Mouse (Mus musculus) MEL (cell line): ENCODE data around the gene Gsta2. TPM values are rescaled to one million over a fixed set of nuclear protein-coding genes. Genes with fewer than 3 reads are reported as not detected.

ENCODE experiments used
- DNase-seq: peaks from one replicate; pipeline ENCODE4 v3.0.0; 2011; ENCODE audit warnings: low read depth, low spot score
- H3K27ac ChIP-seq: 2 replicates; pipeline ENCODE4 v1.5.1; 2012; ENCODE audit warnings: low read depth, mild to moderate bottlenecking, control low read depth, low read length, moderate library complexity; ENCODE audit not compliant: control insufficient read depth
- H3K27me3 ChIP-seq, 2 experiments: fragments of 150-350 bp in 1 of 2; sonication (generic) in 1 of 2; 2 replicates each; pipeline ENCODE4 v1.6.1; 2012; ENCODE audit warnings: low read length in 2 of 2, mild to moderate bottlenecking in 2 of 2, improper control_type of control experiment in 1 of 2, moderate library complexity in 1 of 2; ENCODE audit not compliant: insufficient read depth in 2 of 2, control insufficient read depth in 1 of 2
- H3K36me3 ChIP-seq, 2 experiments: 2 replicates each; pipeline ENCODE4 v1.6.1; 2012 to 2014; ENCODE audit warnings: low read length in 2 of 2, improper control_type of control experiment in 1 of 2, inconsistent platforms in 1 of 2, mild to moderate bottlenecking in 1 of 2; ENCODE audit not compliant: insufficient read depth in 2 of 2, control insufficient read depth in 1 of 2
- H3K4me1 ChIP-seq, 2 experiments: fragments of 150-350 bp in 1 of 2; sonication (generic) in 1 of 2; 2 replicates each; pipeline ENCODE4 v1.6.1; 2012; ENCODE audit warnings: low read length in 2 of 2, improper control_type of control experiment in 1 of 2, mild to moderate bottlenecking in 1 of 2; ENCODE audit not compliant: insufficient read depth in 2 of 2, control insufficient read depth in 1 of 2
- H3K4me3 ChIP-seq, 2 experiments: fragments of 150-350 bp in 1 of 2; sonication (generic) in 1 of 2; 2 replicates each; pipeline ENCODE4 v1.5.1; 2012; ENCODE audit warnings: low read depth in 2 of 2, low read length in 2 of 2, mild to moderate bottlenecking in 2 of 2, moderate library complexity in 2 of 2, control low read depth in 1 of 2, improper control_type of control experiment in 1 of 2; ENCODE audit not compliant: control insufficient read depth in 1 of 2, insufficient read depth in 1 of 2
- H3K79me2 ChIP-seq: 2 replicates; pipeline ENCODE4 v1.6.1; 2012; ENCODE audit warnings: mild to moderate bottlenecking, low read length, moderate library complexity; ENCODE audit not compliant: control insufficient read depth, poor library complexity, insufficient read depth
- H3K9ac ChIP-seq: 2 replicates; pipeline ENCODE4 v1.6.1; 2012; ENCODE audit warnings: low read depth, mild to moderate bottlenecking, control low read depth, low read length, moderate library complexity; ENCODE audit not compliant: control insufficient read depth, poor library complexity, severe bottlenecking
- H3K9me3 ChIP-seq: fragments of 150-350 bp; sonication (generic); replicated peaks from 2 replicates; pipeline ENCODE4 v1.6.1; 2012; ENCODE audit warnings: mild to moderate bottlenecking, low read length, improper control_type of control experiment, moderate library complexity; ENCODE audit not compliant: insufficient read depth
- BHLHE40 ChIP-seq: IDR thresholded peaks from 2 replicates; pipeline ENCODE4 v1.6.1; 2012; ENCODE audit warnings: low read depth, mild to moderate bottlenecking, inconsistent platforms, low read length, improper control_type of control experiment, borderline replicate concordance
- CHD1 ChIP-seq: IDR thresholded peaks from 2 replicates; pipeline ENCODE4 v1.6.1; 2012; ENCODE audit warnings: low read depth, mild to moderate bottlenecking, inconsistent platforms, low read length, improper control_type of control experiment
- CHD2 ChIP-seq: IDR thresholded peaks from 2 replicates; pipeline ENCODE4 v1.6.1; 2011; ENCODE audit warnings: low read length, improper control_type of control experiment
- CTCF ChIP-seq, 3 experiments: IDR thresholded peaks in 2 of 3; conservative IDR thresholded peaks in 1 of 3; 2 replicates each; pipeline ENCODE4 v1.5.1; 2011 to 2012; ENCODE audit warnings: low read length in 3 of 3, low read depth in 2 of 3, mild to moderate bottlenecking in 2 of 3, improper control_type of control experiment in 1 of 3, inconsistent platforms in 1 of 3, mixed read lengths in 1 of 3, moderate library complexity in 1 of 3; ENCODE audit not compliant: control insufficient read depth in 1 of 3, insufficient read depth in 1 of 3, poor library complexity in 1 of 3, severe bottlenecking in 1 of 3
- E2F4 ChIP-seq: IDR thresholded peaks from 2 replicates; pipeline ENCODE4 v1.6.1; 2011; ENCODE audit warnings: low read depth, low read length, improper control_type of control experiment, borderline replicate concordance
- EP300 ChIP-seq, 2 experiments: IDR thresholded peaks; 2 replicates each; pipeline ENCODE4 v1.6.1; 2011; ENCODE audit warnings: improper control_type of control experiment in 2 of 2, low read length in 2 of 2, low read depth in 1 of 2, mild to moderate bottlenecking in 1 of 2
- GATA1 ChIP-seq: IDR thresholded peaks from 2 replicates; pipeline ENCODE4 v1.6.1; 2011; ENCODE audit warnings: low read depth, low read length, improper control_type of control experiment
- HCFC1 ChIP-seq: IDR thresholded peaks from 2 replicates; pipeline ENCODE4 v1.6.1; 2012; ENCODE audit warnings: low read depth, mild to moderate bottlenecking, inconsistent platforms, low read length, improper control_type of control experiment, moderate library complexity
- KAT2A ChIP-seq: conservative IDR thresholded peaks from 2 replicates; pipeline ENCODE4 v1.6.1; 2012; ENCODE audit warnings: low read depth, low read length, improper control_type of control experiment, inconsistent platforms
- MAFK ChIP-seq: IDR thresholded peaks from 2 replicates; pipeline ENCODE4 v1.6.1; 2011; ENCODE audit warnings: low read depth, mild to moderate bottlenecking, low read length, improper control_type of control experiment, borderline replicate concordance
- MAX ChIP-seq: IDR thresholded peaks from 2 replicates; pipeline ENCODE4 v1.6.1; 2011; ENCODE audit warnings: low read length, improper control_type of control experiment
- MAZ ChIP-seq: IDR thresholded peaks from 2 replicates; pipeline ENCODE4 v1.6.1; 2012; ENCODE audit warnings: low read depth, mild to moderate bottlenecking, inconsistent platforms, low read length, improper control_type of control experiment
- MXI1 ChIP-seq: IDR thresholded peaks from 2 replicates; pipeline ENCODE4 v1.6.1; 2011; ENCODE audit warnings: mild to moderate bottlenecking, low read depth, low read length, improper control_type of control experiment
- MYC ChIP-seq: IDR thresholded peaks from 2 replicates; pipeline ENCODE4 v1.6.1; 2011; ENCODE audit warnings: low read depth, mild to moderate bottlenecking, low read length, improper control_type of control experiment, moderate library complexity
- NELFE ChIP-seq: IDR thresholded peaks from 2 replicates; pipeline ENCODE4 v1.6.1; 2011; ENCODE audit warnings: low read depth, low read length, improper control_type of control experiment
- POLR2A ChIP-seq, 2 experiments: IDR thresholded peaks; 2 replicates each; pipeline ENCODE4 v1.6.1; 2011 to 2012; ENCODE audit warnings: low read length in 2 of 2, mild to moderate bottlenecking in 2 of 2, control low read depth in 1 of 2, improper control_type of control experiment in 1 of 2, low read depth in 1 of 2, moderate library complexity in 1 of 2; ENCODE audit not compliant: control insufficient read depth in 1 of 2, insufficient read depth in 1 of 2, poor library complexity in 1 of 2
- POLR2AphosphoS2 ChIP-seq: IDR thresholded peaks from 2 replicates; pipeline ENCODE4 v1.6.1; 2011; ENCODE audit warnings: low read length, improper control_type of control experiment
- POLR2AphosphoS5 ChIP-seq: IDR thresholded peaks from 2 replicates; pipeline ENCODE4 v1.6.1; 2012; ENCODE audit warnings: low read depth, borderline replicate concordance, mild to moderate bottlenecking, inconsistent platforms, low read length, moderate library complexity, mixed read lengths
- RAD21 ChIP-seq: IDR thresholded peaks from 2 replicates; pipeline ENCODE4 v1.6.1; 2011; ENCODE audit warnings: mild to moderate bottlenecking, low read depth, low read length, improper control_type of control experiment
- SMC3 ChIP-seq: IDR thresholded peaks from 2 replicates; pipeline ENCODE4 v1.6.1; 2011; ENCODE audit warnings: low read depth, low read length, improper control_type of control experiment
- TBP ChIP-seq: IDR thresholded peaks from 2 replicates; pipeline ENCODE4 v1.8.0; 2011; ENCODE audit warnings: low read depth, low read length, improper control_type of control experiment
- TCF12 ChIP-seq: IDR thresholded peaks from 2 replicates; pipeline ENCODE4 v1.6.1; 2014; ENCODE audit warnings: low read depth, mild to moderate bottlenecking, inconsistent platforms, low read length, improper control_type of control experiment, moderate library complexity
- UBTF ChIP-seq: IDR thresholded peaks from 2 replicates; pipeline ENCODE4 v1.6.1; 2012; ENCODE audit warnings: low read depth, mild to moderate bottlenecking, inconsistent platforms, low read length, improper control_type of control experiment, moderate library complexity, borderline replicate concordance; ENCODE audit not compliant: insufficient read depth
- USF2 ChIP-seq, 2 experiments: IDR thresholded peaks; 2 replicates each; pipeline ENCODE4 v1.6.1; 2011 to 2012; ENCODE audit warnings: improper control_type of control experiment in 2 of 2, low read length in 2 of 2, borderline replicate concordance in 1 of 2, inconsistent platforms in 1 of 2, low read depth in 1 of 2, mild to moderate bottlenecking in 1 of 2; ENCODE audit not compliant: insufficient read depth in 1 of 2
- ZC3H11A ChIP-seq: IDR thresholded peaks from 2 replicates; pipeline ENCODE4 v1.6.1; 2012; ENCODE audit warnings: low read depth, mild to moderate bottlenecking, inconsistent platforms, low read length, improper control_type of control experiment
- ZMIZ1 ChIP-seq: IDR thresholded peaks from 2 replicates; pipeline ENCODE4 v1.6.1; 2012; ENCODE audit warnings: low read depth, mild to moderate bottlenecking, inconsistent platforms, low read length, improper control_type of control experiment, moderate library complexity
- ZNF384 ChIP-seq: IDR thresholded peaks from 2 replicates; pipeline ENCODE4 v1.6.1; 2012; ENCODE audit warnings: low read depth, mild to moderate bottlenecking, inconsistent platforms, low read length, improper control_type of control experiment
- polyA plus RNA-seq, 2 experiments: library from polyadenylated mRNA; stranded (reverse) in 1 of 2; unstranded in 1 of 2; fragments of >175 nt in 1 of 2; fragments of >200 nt in 1 of 2; gene quantifications; 2 replicates each; pipeline versions ENCODE4 v1.2.1 to v1.2.4; 2012; ENCODE audit warnings: low replicate concordance in 2 of 2, low read depth in 1 of 2; ENCODE audit not compliant: insufficient read length in 2 of 2, insufficient read depth in 1 of 2, missing spikeins in 1 of 2
- total RNA-seq: library from RNA; depleted of rRNA; stranded (reverse); fragments of 300-350 nt; gene quantifications from 2 replicates; pipeline ENCODE4 v1.2.3, GENCODE M21; 2012

The Gsta2 gene
- total and polyA plus RNA-seq, 3 experiments, result not detected

DNA sequence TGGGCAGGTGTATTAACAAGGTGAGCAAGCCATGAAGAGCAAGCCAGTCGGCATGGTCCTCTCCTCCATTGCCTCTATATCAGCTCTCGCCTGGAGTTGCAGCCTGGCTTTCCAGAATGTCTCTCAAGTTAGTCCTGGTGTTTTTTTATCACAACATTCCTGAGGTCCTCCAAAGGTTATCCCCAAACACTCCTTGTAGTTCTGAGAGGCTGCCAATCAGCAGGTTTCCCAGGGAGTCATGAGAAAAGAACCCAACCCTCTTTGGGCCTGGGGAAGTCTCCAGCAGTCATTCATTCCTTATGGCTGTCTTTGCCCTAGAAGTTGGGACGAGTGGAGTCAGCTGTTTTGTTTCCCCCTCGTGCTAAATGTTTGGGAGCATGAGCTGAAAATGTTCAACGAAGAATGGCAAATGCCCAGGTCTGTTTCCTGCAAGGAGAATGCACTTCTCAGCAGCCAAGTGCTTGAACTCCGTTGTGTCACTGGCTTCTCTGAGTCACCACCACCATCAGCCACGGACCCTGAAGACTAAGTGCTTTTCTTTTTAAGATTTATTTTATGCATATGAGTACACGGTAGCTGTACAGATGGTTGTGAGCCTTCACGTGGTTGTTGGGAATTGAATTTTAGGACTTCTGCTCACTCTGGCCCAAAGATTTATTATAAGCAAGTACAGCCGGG is 17.4 kb upstream of the Gsta2 start:
- TF ChIP-seq ZMIZ1 (no peak), MYC (no peak), CHD1 (no peak), MAFK (no peak), POLR2A (IDR thresholded peaks at IDR 0.05; ENCODE audit: control insufficient read depth in 1 of 2, insufficient read depth in 1 of 2, low read depth in 1 of 2, low read length in 2 of 2, poor library complexity in 1 of 2) (no peak), E2F4 (no peak), SMC3 (no peak), HCFC1 (no peak), CHD2 (no peak), CTCF (IDR thresholded peaks at IDR 0.05 in 2 of 3, conservative IDR thresholded peaks at IDR 0.05 in 1 of 3; ENCODE audit: control insufficient read depth in 1 of 3, insufficient read depth in 1 of 3, low read depth in 2 of 3, low read length in 3 of 3, poor library complexity in 1 of 3, severe bottlenecking in 1 of 3) (no peak), TBP (no peak), MAZ (no peak), ZNF384 (no peak), TCF12 (no peak), EP300 (IDR thresholded peaks at IDR 0.05; ENCODE audit: low read depth in 1 of 2, low read length in 2 of 2) (no peak), NELFE (no peak), UBTF (no peak), MXI1 (no peak)
- Histone ChIP-seq H3K9me3 (no peaks in the 10 kb centered on the region), H3K4me3 (no peak overlapping the region), H3K79me2 (no peaks in the 10 kb centered on the region), H3K9ac (no peak overlapping the region), H3K4me1 (no peaks in the 10 kb centered on the region), H3K27me3 (peaks cover 4 to 13% of the 10 kb centered on the region in 2 experiments; a peak in 3 of 4 replicates), H3K27ac (no peak overlapping the region), H3K36me3 (no peaks in the 10 kb centered on the region)
- no peak for DNase-seq

DNA sequence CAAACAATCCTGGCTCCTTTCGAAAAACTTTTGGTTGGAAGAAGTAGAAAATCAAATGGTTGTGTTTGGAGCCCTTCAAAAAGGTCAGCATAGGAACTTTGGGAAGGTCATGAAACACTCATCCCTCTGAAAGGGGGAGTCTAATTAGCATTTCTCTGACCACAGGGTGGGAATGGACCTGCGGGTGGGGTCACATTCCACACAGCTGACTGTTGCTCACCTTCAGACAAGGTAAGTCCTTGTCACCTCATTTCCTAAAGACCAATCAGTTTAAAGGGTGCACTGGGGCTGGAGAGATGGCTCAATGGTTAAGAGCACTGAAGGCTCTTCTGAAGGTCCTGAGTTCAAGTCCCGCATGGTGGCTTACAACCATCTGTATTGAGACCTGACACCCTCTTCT is 15.9 kb upstream of the Gsta2 start:
- no peak overlapping the region for H3K27ac ChIP-seq
- DNase-seq, result no peak
- no peaks in the 10 kb centered on the region for H3K36me3 ChIP-seq
- no peaks in the 10 kb centered on the region for H3K79me2 ChIP-seq
- H3K4me3 ChIP-seq, result no peak overlapping the region
- no peaks in the 10 kb centered on the region for H3K9me3 ChIP-seq
- TF ChIP-seq CTCF (IDR thresholded peaks at IDR 0.05 in 2 of 3, conservative IDR thresholded peaks at IDR 0.05 in 1 of 3; ENCODE audit: control insufficient read depth in 1 of 3, insufficient read depth in 1 of 3, low read depth in 2 of 3, low read length in 3 of 3, poor library complexity in 1 of 3, severe bottlenecking in 1 of 3), result no peak
- TF ChIP-seq RAD21, result no peak
- TF ChIP-seq ZC3H11A, result no peak
- TF ChIP-seq KAT2A, result no peak
- TF ChIP-seq ZNF384, result no peak
- no peak for TF ChIP-seq GATA1
- no peak for TF ChIP-seq POLR2AphosphoS2
- no peak for TF ChIP-seq USF2 (IDR thresholded peaks at IDR 0.05; ENCODE audit: borderline replicate concordance in 1 of 2, insufficient read depth in 1 of 2, low read depth in 1 of 2, low read length in 2 of 2)
- no peak for TF ChIP-seq MAX
- no peak for TF ChIP-seq POLR2AphosphoS5
- TF ChIP-seq BHLHE40, result no peak
- H3K27me3 ChIP-seq, result peaks cover 2 to 13% of the 10 kb centered on the region in 2 experiments; a peak in 3 of 4 replicates
- no peak overlapping the region for H3K9ac ChIP-seq
- no peaks in the 10 kb centered on the region for H3K4me1 ChIP-seq
